Mouse (Mus musculus) myocyte (in vitro differentiated cells): Measurements from ENCODE around the gene Pcdh10. TPM values are rescaled to one million over a fixed set of nuclear protein-coding genes. Genes with fewer than 3 reads are reported as not detected.

Experiments
- H3K27me3 ChIP-seq: one replicate; pipeline ENCODE4 v1.6.1; 2011; ENCODE audit not compliant: control insufficient read depth, insufficient read depth, insufficient read length
- H3K36me3 ChIP-seq: one replicate; pipeline ENCODE4 v1.6.1; 2011; ENCODE audit not compliant: control insufficient read depth, insufficient read depth
- H3K4me2 ChIP-seq: one replicate; pipeline ENCODE4 v1.6.1; 2011; ENCODE audit warnings: low read depth, control low read depth
- H3K4me3 ChIP-seq: one replicate; pipeline ENCODE4 v1.5.1; 2011; ENCODE audit warnings: mild to moderate bottlenecking, control low read depth, moderate library complexity
- H3K79me2 ChIP-seq: one replicate; pipeline ENCODE4 v1.6.1; 2011; ENCODE audit not compliant: control insufficient read depth, insufficient read depth
- H3ac ChIP-seq: one replicate; pipeline ENCODE4 v1.6.1; 2011; ENCODE audit not compliant: control insufficient read depth, insufficient read length
- CEBPB ChIP-seq: IDR thresholded peaks from 2 replicates; pipeline ENCODE4 v1.6.1; 2011; ENCODE audit warnings: mild to moderate bottlenecking, moderate library complexity; ENCODE audit not compliant: poor library complexity, insufficient read depth, severe bottlenecking
- E2F4 ChIP-seq: IDR thresholded peaks from one replicate; pipeline ENCODE4 v1.6.1; 2011; ENCODE audit warnings: mild to moderate bottlenecking, control low read depth, moderate library complexity; ENCODE audit not compliant: insufficient read depth
- MAX ChIP-seq: IDR thresholded peaks from one replicate; pipeline ENCODE4 v1.6.1; 2011; ENCODE audit warnings: low read depth, mild to moderate bottlenecking, control low read depth
- MYOD1 ChIP-seq, 3 experiments: IDR thresholded peaks; one replicate each; pipeline ENCODE4 v1.6.1; 2011; ENCODE audit warnings: control low read depth in 2 of 3, low read depth in 2 of 3, mild to moderate bottlenecking in 2 of 3, moderate library complexity in 1 of 3; ENCODE audit not compliant: insufficient read length in 2 of 3, control insufficient read depth in 1 of 3
- MYOG ChIP-seq, 3 experiments: IDR thresholded peaks; one replicate each; pipeline ENCODE4 v1.6.1; 2011; ENCODE audit warnings: control low read depth in 2 of 3, low read depth in 2 of 3, mild to moderate bottlenecking in 2 of 3; ENCODE audit not compliant: insufficient read length in 2 of 3, control insufficient read depth in 1 of 3, insufficient read depth in 1 of 3
- POLR2A ChIP-seq: IDR thresholded peaks from one replicate; pipeline ENCODE4 v1.6.1; 2011; ENCODE audit warnings: low read depth, mild to moderate bottlenecking, control low read depth, moderate library complexity; ENCODE audit not compliant: insufficient read length
- POLR2AphosphoS2 ChIP-seq: IDR thresholded peaks from one replicate; pipeline ENCODE4 v1.6.1; 2011; ENCODE audit warnings: low read depth, control low read depth; ENCODE audit not compliant: insufficient read length
- REST ChIP-seq: IDR thresholded peaks from one replicate; pipeline ENCODE4 v1.6.1; 2011; ENCODE audit warnings: mild to moderate bottlenecking, control low read depth, moderate library complexity; ENCODE audit not compliant: insufficient read depth, insufficient read length
- SRF ChIP-seq: IDR thresholded peaks from one replicate; pipeline ENCODE4 v1.6.1; 2011; ENCODE audit warnings: low read depth; ENCODE audit not compliant: control insufficient read depth, insufficient read length
- TCF12 ChIP-seq: IDR thresholded peaks from one replicate; pipeline ENCODE4 v1.6.1; 2011; ENCODE audit warnings: mild to moderate bottlenecking, control low read depth; ENCODE audit not compliant: poor library complexity, insufficient read depth, severe bottlenecking
- TCF3 ChIP-seq: IDR thresholded peaks from one replicate; pipeline ENCODE4 v1.6.1; 2011; ENCODE audit warnings: low read depth, control low read depth; ENCODE audit not compliant: insufficient read length
- USF1 ChIP-seq: IDR thresholded peaks from one replicate; pipeline ENCODE4 v1.6.1; 2011; ENCODE audit warnings: low read depth, mild to moderate bottlenecking, control low read depth, moderate library complexity
- polyA plus RNA-seq: library from polyadenylated mRNA; unstranded; fragments of >200 nt; fragmentation: generic; extraction: Trizol; gene quantifications from one replicate; pipeline ENCODE4 v1.2.1, GENCODE M21; 2012; ENCODE audit warnings: missing spikeins

Gene Pcdh10
- polyA plus RNA-seq, 1 experiment: not detected

DNA sequence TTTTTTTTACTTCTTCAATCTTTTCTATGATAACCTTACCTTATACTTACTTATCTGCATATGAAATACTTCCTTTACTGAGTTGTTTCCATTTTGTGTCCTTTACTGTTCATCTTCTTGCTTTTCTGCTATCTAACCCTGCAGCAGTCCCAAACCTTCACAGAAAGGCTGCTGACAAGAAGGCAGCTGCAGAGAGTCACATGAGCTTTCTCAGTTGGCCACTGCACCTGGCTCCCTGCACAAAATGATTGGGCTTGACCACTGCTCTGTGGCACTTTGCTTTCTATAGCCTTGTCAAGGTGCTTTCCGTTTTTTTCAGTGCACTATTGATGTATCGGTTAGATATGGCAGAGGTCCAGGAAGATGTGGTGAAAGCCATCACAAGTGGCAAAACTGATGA lies 8.3 kb downstream of the Pcdh10 start:
- Histone ChIP-seq H3K36me3 (no peaks in the 10 kb centered on the region), H3ac (no peak overlapping the region), H3K4me2 (no peak overlapping the region), H3K79me2 (no peaks in the 10 kb centered on the region), H3K27me3 (no peaks in the 10 kb centered on the region), H3K4me3 (no peak overlapping the region)
- TF ChIP-seq POLR2AphosphoS2: no peak
- no peak for TF ChIP-seq CEBPB
- no peak for TF ChIP-seq REST

DNA sequence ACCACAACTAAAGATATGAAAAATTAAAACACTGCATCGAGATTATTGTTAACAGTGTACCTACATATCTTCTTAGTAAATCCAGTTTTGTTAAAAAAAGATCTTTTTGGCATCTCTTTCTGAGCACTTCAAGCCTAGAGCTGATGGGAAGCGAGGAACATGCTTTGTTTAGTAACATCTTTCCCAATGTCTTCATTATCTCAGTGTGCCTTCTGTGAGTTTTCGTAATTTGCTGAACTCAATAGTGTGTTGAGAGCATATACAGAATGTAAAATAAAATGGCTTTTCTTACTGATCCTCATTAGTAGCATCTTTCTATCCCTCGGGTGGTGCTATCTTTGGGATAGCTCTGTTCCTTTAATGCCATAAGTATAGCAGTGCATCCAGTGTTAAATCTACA lies 18.9 kb downstream of the Pcdh10 start:
- Histone ChIP-seq H3ac (no peak overlapping the region), H3K36me3 (no peaks in the 10 kb centered on the region), H3K79me2 (no peaks in the 10 kb centered on the region), H3K4me2 (no peak overlapping the region), H3K27me3 (no peaks in the 10 kb centered on the region), H3K4me3 (no peak overlapping the region)
- TF ChIP-seq TCF12: no peak
- TF ChIP-seq CEBPB: no peak
- TF ChIP-seq E2F4: no peak
- TF ChIP-seq POLR2AphosphoS2: no peak
- TF ChIP-seq SRF: no peak
- no peak for TF ChIP-seq MYOG (IDR thresholded peaks at IDR 0.05; ENCODE audit: control insufficient read depth in 1 of 3, insufficient read depth in 1 of 3, insufficient read length in 2 of 3, low read depth in 2 of 3)
- no peak for TF ChIP-seq POLR2A
- TF ChIP-seq USF1: no peak
- TF ChIP-seq MAX: no peak
- no peak for TF ChIP-seq TCF3
- TF ChIP-seq MYOD1 (IDR thresholded peaks at IDR 0.05; ENCODE audit: control insufficient read depth in 1 of 3, insufficient read length in 2 of 3, low read depth in 2 of 3): no peak
- no peak for TF ChIP-seq REST

DNA sequence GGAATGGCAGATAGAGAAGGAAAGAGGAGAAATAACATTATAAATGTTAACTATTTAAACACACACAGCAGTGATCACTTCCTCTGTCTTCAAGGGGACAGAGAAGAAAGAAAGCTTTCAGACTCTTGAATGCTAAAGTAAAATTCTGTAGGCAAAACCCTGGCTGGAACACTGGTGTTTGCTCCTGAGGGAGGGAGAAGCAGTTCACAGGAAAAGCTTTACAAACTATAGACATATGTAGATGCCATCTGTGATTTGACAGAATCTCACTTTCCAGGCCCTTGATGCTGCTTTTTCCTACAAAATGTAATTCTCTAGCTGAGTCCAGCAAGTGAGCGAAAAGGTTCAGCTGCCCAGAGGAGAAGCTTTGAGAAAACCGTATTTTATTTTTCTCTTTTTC lies 25.0 kb downstream of the Pcdh10 start:
- H3K4me3 ChIP-seq: no peak overlapping the region
- no peak overlapping the region for H3ac ChIP-seq
- H3K79me2 ChIP-seq: no peaks in the 10 kb centered on the region
- no peak overlapping the region for H3K4me2 ChIP-seq
- no peaks in the 10 kb centered on the region for H3K36me3 ChIP-seq
- H3K27me3 ChIP-seq: no peaks in the 10 kb centered on the region
- no peak for TF ChIP-seq POLR2AphosphoS2

DNA sequence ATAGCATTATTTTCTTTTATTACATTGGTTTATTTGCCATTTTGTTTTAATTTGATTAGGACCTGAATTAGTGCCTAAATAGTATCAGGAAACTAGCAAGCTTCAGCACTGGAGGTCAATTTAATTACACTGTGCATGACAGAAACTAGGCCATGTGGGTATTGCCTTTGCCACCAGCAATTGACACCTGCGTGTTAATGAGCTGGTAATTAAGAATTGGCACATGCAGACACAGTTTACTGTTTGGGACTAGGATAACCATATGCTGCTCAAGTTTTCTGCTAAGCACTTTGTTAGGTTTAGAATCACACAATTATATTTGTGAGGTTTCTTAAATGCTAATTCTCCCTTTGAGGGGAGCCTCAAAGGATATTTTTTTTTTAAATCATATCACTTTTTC lies 53.5 kb downstream of the Pcdh10 start:
- Histone ChIP-seq H3K4me3 (no peak overlapping the region), H3ac (no peak overlapping the region), H3K79me2 (no peaks in the 10 kb centered on the region), H3K36me3 (no peaks in the 10 kb centered on the region), H3K27me3 (no peaks in the 10 kb centered on the region), H3K4me2 (no peak overlapping the region)
- no peak for TF ChIP-seq MYOG (IDR thresholded peaks at IDR 0.05; ENCODE audit: control insufficient read depth in 1 of 3, insufficient read depth in 1 of 3, insufficient read length in 2 of 3, low read depth in 2 of 3)
- no peak for TF ChIP-seq TCF12
- TF ChIP-seq TCF3: no peak
- no peak for TF ChIP-seq POLR2AphosphoS2
- no peak for TF ChIP-seq MYOD1 (IDR thresholded peaks at IDR 0.05; ENCODE audit: control insufficient read depth in 1 of 3, insufficient read length in 2 of 3, low read depth in 2 of 3)
- TF ChIP-seq REST: no peak
- no peak for TF ChIP-seq MAX
- TF ChIP-seq USF1: no peak
- no peak for TF ChIP-seq SRF
- no peak for TF ChIP-seq E2F4
- TF ChIP-seq CEBPB: no peak
- TF ChIP-seq POLR2A: no peak

DNA sequence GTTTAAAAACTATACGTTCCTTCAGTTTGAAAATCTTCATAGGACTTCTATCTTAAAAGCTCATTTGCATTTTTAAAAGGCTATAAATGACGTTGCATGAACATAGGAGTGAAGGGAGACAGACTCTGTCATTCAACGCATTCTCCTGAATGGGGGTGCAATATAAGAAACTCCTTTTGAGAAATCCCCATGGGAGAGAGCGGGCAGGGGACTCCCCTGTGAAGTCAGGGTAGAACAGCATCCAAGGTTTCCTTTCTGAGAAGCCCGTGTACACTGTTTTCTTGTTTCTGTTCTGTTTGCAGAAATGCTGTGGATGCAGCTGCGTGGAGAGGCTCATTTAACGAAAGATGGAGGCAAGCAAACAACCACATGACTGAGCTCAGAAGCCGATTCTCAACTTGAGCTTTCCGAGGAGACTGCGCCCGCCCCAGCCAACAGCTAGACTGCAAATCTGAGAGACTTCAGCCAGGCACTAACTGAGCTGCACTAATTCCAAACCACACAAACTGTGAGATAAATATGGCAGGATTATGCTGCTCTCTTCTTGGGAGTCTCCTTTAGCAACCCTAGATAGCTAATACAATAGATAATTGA lies 54.1 kb downstream of the Pcdh10 start:
- no peak overlapping the region for H3K4me3 ChIP-seq
- no peak overlapping the region for H3ac ChIP-seq
- H3K36me3 ChIP-seq: no peaks in the 10 kb centered on the region
- no peaks in the 10 kb centered on the region for H3K79me2 ChIP-seq
- H3K4me2 ChIP-seq: no peak overlapping the region
- H3K27me3 ChIP-seq: no peaks in the 10 kb centered on the region
- no peak for TF ChIP-seq USF1
- no peak for TF ChIP-seq CEBPB
- no peak for TF ChIP-seq MAX
- TF ChIP-seq TCF3: no peak
- no peak for TF ChIP-seq TCF12
- TF ChIP-seq MYOG (IDR thresholded peaks at IDR 0.05; ENCODE audit: control insufficient read depth in 1 of 3, insufficient read depth in 1 of 3, insufficient read length in 2 of 3, low read depth in 2 of 3): no peak
- TF ChIP-seq POLR2A: no peak
- TF ChIP-seq MYOD1 (IDR thresholded peaks at IDR 0.05; ENCODE audit: control insufficient read depth in 1 of 3, insufficient read length in 2 of 3, low read depth in 2 of 3): no peak
- no peak for TF ChIP-seq SRF
- TF ChIP-seq POLR2AphosphoS2: no peak
